Mouse (Mus musculus) spleen, adult 2 months (tissue): ENCODE results near the gene Tas2r140. TPM values are rescaled to one million over a fixed set of nuclear protein-coding genes. Genes with fewer than 3 reads are reported as not detected.

Experiments
- DNase-seq, 2 experiments: peaks; one replicate each; pipeline versions ENCODE4 v3.0.0 to v3.0.0-alpha.2; 2012 to 2021; ENCODE audit warnings: low spot score in 2 of 2, low read depth in 1 of 2
- H3K27ac ChIP-seq: fragments of 200-500 bp; 2 replicates; pipeline ENCODE4 v1.5.1; 2012; ENCODE audit warnings: low read length, inconsistent platforms; ENCODE audit not compliant: insufficient read depth
- H3K27me3 ChIP-seq: fragments of 200-500 bp; 2 replicates; pipeline ENCODE4 v1.6.1; 2012; ENCODE audit warnings: mild to moderate bottlenecking, moderate library complexity, low read length, inconsistent platforms; ENCODE audit not compliant: control insufficient read depth, insufficient read depth
- H3K36me3 ChIP-seq: fragments of 200-500 bp; 2 replicates; pipeline ENCODE4 v1.6.1; 2012; ENCODE audit warnings: mild to moderate bottlenecking, low read length, inconsistent platforms; ENCODE audit not compliant: control insufficient read depth, insufficient read depth
- H3K4me1 ChIP-seq: fragments of 200-500 bp; 2 replicates; pipeline ENCODE4 v1.6.1; 2011; ENCODE audit warnings: inconsistent platforms; ENCODE audit not compliant: control insufficient read depth, insufficient read depth, insufficient read length
- H3K4me3 ChIP-seq: fragments of 200-500 bp; 2 replicates; pipeline ENCODE4 v1.5.1; 2011; ENCODE audit warnings: mild to moderate bottlenecking, inconsistent platforms; ENCODE audit not compliant: insufficient read depth, insufficient read length; ENCODE audit errors: extremely low read depth
- CTCF ChIP-seq: fragments of 200-500 bp; IDR thresholded peaks from 2 replicates; pipeline ENCODE4 v1.5.1; 2011; ENCODE audit warnings: mild to moderate bottlenecking, inconsistent platforms; ENCODE audit not compliant: insufficient read depth, insufficient read length, insufficient replicate concordance; ENCODE audit errors: extremely low read depth
- POLR2A ChIP-seq: fragments of 200-500 bp; IDR thresholded peaks from 2 replicates; pipeline ENCODE4 v1.6.1; 2011; ENCODE audit warnings: low read depth, low read length, inconsistent platforms
- WGBS: fragments of 180-500 bp; shearing (Covaris S2); methylation state at CpG from one replicate; pipeline ENCODE4 v1.1.7; 2018; 5-methylcytosine and 5-hydroxymethylcytosine counted together
- polyA plus RNA-seq: library from polyadenylated mRNA; depleted of rRNA; stranded (reverse); fragments of >200 nt; gene quantifications from 2 replicates; pipeline ENCODE4 v1.2.3, GENCODE M21; 2012; rRNA removed

The Tas2r140 gene
- not detected in 2 replicates for polyA plus RNA-seq

DNA sequence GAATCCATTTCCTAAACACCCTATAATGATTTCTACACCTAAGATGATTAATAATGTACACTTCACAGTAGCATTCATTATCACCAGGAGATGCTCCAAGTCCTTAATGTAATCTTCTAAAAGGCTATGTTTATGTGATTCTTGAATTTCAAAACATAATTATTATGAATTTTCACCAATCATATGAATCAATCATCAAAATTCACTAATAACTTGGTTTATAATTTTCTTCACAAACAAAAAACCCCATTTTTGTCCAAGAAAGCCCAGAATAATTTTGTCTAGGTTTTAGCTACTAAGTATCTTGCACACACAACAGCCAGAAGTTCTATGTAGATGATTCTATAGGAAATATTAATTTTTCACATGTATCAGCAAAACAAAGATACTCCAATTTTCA lies at the start of gene Tas2r140:
Tas2r140 (minus strand) TSS at position 101 of the 400 bp plus-strand sequence.
- no peak for TF ChIP-seq POLR2A
- TF ChIP-seq CTCF = no peak

GRCm38 (mm10) chr6:133104609-133104921 lies 48.9 kb upstream of the Tas2r140 start, which contains the start of gene Smim10l1:
Gene Smim10l1 (plus strand): TSS chr6:133104909.
- no peaks in the 10 kb centered on the region for H3K36me3 ChIP-seq
- no peaks in the 10 kb centered on the region for H3K4me1 ChIP-seq
- H3K27ac ChIP-seq = peak within 1 kb of the TSS; percentile 72
- no peak for TF ChIP-seq CTCF
- TF ChIP-seq POLR2A = no peak
- H3K4me3 ChIP-seq = peak within 1 kb of the TSS; percentile 77
- H3K27me3 ChIP-seq = no peaks in the 10 kb centered on the region
- DNase-seq = no peak

More for the DNA sequence above, at the start of gene Tas2r140:
- no peak for DNase-seq
- Histone ChIP-seq H3K36me3 (no peaks in the 10 kb centered on the region), H3K4me1 (no peaks in the 10 kb centered on the region), H3K27me3 (no peaks in the 10 kb centered on the region), H3K4me3 (no peak within 1 kb of the TSS), H3K27ac (no peak within 1 kb of the TSS)

DNA sequence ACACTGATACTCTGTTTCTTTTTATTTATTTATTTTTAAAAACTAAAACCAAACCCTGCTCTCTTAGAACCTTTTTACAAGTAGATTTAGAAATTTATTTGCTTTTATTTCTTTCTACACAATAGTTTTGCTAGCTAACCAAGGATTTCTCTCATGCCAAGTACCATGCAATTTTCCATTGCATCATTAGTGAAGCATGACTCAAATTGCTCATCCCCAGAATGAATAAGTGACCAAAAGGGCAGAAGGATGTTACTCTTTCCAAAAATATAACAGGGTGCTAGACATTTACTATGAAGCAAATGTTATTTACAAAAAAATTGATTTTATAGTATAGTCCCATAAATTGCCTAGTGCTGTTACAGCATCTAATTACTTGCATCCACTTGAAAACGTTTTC lies 46.8 kb upstream of the Tas2r140 start:
- H3K4me1 ChIP-seq = no peaks in the 10 kb centered on the region
- H3K4me3 ChIP-seq = no peak overlapping the region
- no peaks in the 10 kb centered on the region for H3K27me3 ChIP-seq
- no peak for TF ChIP-seq CTCF
- TF ChIP-seq POLR2A = no peak
- 56% methylated on average over 1 of the region's 1 CpGs for WGBS
- no peak overlapping the region for H3K27ac ChIP-seq
- no peaks in the 10 kb centered on the region for H3K36me3 ChIP-seq
- no peak for DNase-seq

- no peak overlapping the region for H3K27ac ChIP-seq
- H3K4me1 ChIP-seq = no peaks in the 10 kb centered on the region
- H3K4me3 ChIP-seq = no peak overlapping the region
- WGBS = 85% methylated on average over 8 of the region's 8 CpGs
- no peak for DNase-seq
- TF ChIP-seq CTCF (no peak), POLR2A (no peak)
- no peaks in the 10 kb centered on the region for H3K36me3 ChIP-seq
- no peaks in the 10 kb centered on the region; the same call in 1 of the 2 replicates for H3K27me3 ChIP-seq
These were observed 36.6 kb upstream of the Tas2r140 start for GRCm38 (mm10) chr6:133092226-133092625.

- Histone ChIP-seq H3K27ac (no peak within 1 kb of the TSS), H3K27me3 (no peaks in the 10 kb centered on the region), H3K4me1 (no peaks in the 10 kb centered on the region), H3K4me3 (no peak within 1 kb of the TSS), H3K36me3 (no peaks in the 10 kb centered on the region)
- 74% methylated on average over 2 of the region's 2 CpGs for WGBS
- TF ChIP-seq POLR2A = no peak
- TF ChIP-seq CTCF = no peak
- no peak for DNase-seq
These were observed 18.6 kb downstream of the Tas2r140 start, which contains the start of gene Tas2r103 for GRCm38 (mm10) chr6:133037001-133037400. Gene Tas2r103 (minus strand): TSS chr6:133037101.

Other genes starting within 250 kb of the Tas2r140 start
- gene Tas2r123, start 208.7 kb downstream of the Tas2r140 start, polyA plus RNA-seq = not detected in 2 replicates
- not detected in 2 replicates for gene Tas2r116, start 200.4 kb downstream of the Tas2r140 start, polyA plus RNA-seq
- gene Tas2r110, start 187.8 kb downstream of the Tas2r140 start, polyA plus RNA-seq = not detected in 2 replicates
- gene Tas2r113, start 162.8 kb downstream of the Tas2r140 start, polyA plus RNA-seq = not detected in 2 replicates
- gene Tas2r125, start 146.2 kb downstream of the Tas2r140 start, polyA plus RNA-seq = not detected in 2 replicates
- not detected in 2 replicates for gene Tas2r129, start 104.7 kb downstream of the Tas2r140 start, polyA plus RNA-seq
- gene Tas2r131, start 97.9 kb downstream of the Tas2r140 start, polyA plus RNA-seq = not detected in 2 replicates
- gene Tas2r109, start 74.9 kb downstream of the Tas2r140 start, polyA plus RNA-seq = not detected in 2 replicates
- gene Tas2r103, start 18.7 kb downstream of the Tas2r140 start, polyA plus RNA-seq = not detected in 2 replicates
- 36.2 and 62.1 TPM in 2 replicates for gene Smim10l1, start 49.1 kb upstream of the Tas2r140 start, polyA plus RNA-seq
- not detected in 2 replicates for gene 5530400C23Rik, start 236.4 kb upstream of the Tas2r140 start, polyA plus RNA-seq